10 mouse cellular contexts compared by ENCODE assay signal in the genomic region with DNA sequence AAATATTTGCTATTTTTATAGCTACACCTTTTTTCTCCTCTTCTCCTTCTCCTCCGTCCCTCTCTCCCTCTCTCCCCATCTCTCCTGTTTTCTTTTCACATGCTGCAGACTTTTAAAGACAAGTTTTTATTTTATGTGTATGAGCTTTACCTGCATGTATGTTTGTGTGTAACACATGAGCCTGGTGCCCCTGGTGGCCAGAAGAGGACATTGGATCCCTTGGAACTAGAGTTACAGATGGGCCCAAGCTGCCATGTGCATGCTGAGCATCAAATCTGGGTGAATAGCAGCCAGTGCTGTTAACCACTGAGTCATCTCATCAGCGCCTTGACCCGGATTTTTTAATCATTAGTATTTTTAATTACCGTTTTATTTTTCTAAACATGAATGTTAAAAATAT. TPM values are rescaled to one million over a fixed set of nuclear protein-coding genes. Genes with fewer than 3 reads are reported as not detected.
A peak's percentile ranks its signal among the peaks of the same experiment; 100 is the strongest.
DNase-seq lines count a peak whose midpoint lies in the region; ATAC-seq and TF ChIP-seq lines count a peak whose summit lies in the region.
"Had no signal": no experiment of that assay in that cellular context is flagged by ENCODE, and none has a peak within 500 bp of the region (broad histone marks: within the 10 kb centered on the region; RNA-seq: fewer than 3 reads in every experiment).

No protein-coding gene starts in this region.

- no peaks in the 10 kb centered on the region for H3K27me3 ChIP-seq in testis, adult 2 months (ENCODE audit: control insufficient read depth, insufficient read depth, low read length)
- H3K27me3 ChIP-seq: hindbrain, embryonic 15.5 days; stomach, embryonic 15.5 days had no signal

- peak; percentile 80 for ATAC-seq in inflammation-experienced regulatory T-cells, adult 6 months
- ATAC-seq in granulocyte monocyte progenitor cell, adult 5-6 weeks (replicated peaks; ENCODE audit: poor library complexity, severe bottlenecking) = no peak

- no peak overlapping the region for H3K4me3 ChIP-seq in gastrocnemius, adult 2 months
- H3K4me3 ChIP-seq in testis, adult 2 months (ENCODE audit: control insufficient read depth, low read depth, low read length) = no peak overlapping the region
- H3K4me3 ChIP-seq: hindbrain, embryonic 15.5 days; stomach, embryonic 15.5 days had no signal

- peak; percentile 46 for TF ChIP-seq CTCF in gastrocnemius, adult 2 months (IDR thresholded peaks at IDR 0.05)
- peak; percentile 22; the same call in 1 of the 2 replicates for TF ChIP-seq CTCF in testis, adult 2 months (IDR thresholded peaks at IDR 0.05; ENCODE audit: control insufficient read depth, insufficient read depth, insufficient replicate concordance, low read depth, low read length)

- no peaks in the 10 kb centered on the region for H3K36me3 ChIP-seq in testis, adult 2 months (ENCODE audit: control insufficient read depth, insufficient read depth, low read length)
- H3K36me3 ChIP-seq: hindbrain, embryonic 15.5 days; stomach, embryonic 15.5 days had no signal

- H3K4me1 ChIP-seq in testis, adult 2 months (ENCODE audit: control insufficient read depth, insufficient read depth, low read length) = no peaks in the 10 kb centered on the region; the same call in 1 of the 2 replicates

- no peak for DNase-seq in gastrocnemius, adult 2 months
- no peak for DNase-seq in gastrocnemius, postnatal 14 days
- no peak for DNase-seq in testis, postnatal 14 days (ENCODE audit: low spot score)
- DNase-seq in thymus, postnatal 14 days = peak; percentile 70
- no peak for DNase-seq in urinary bladder, postnatal 10 days (ENCODE audit: low spot score)

- no peak overlapping the region for H3K27ac ChIP-seq in gastrocnemius, adult 2 months
- H3K27ac ChIP-seq in testis, adult 2 months (ENCODE audit: control insufficient read depth, insufficient read depth, low read depth, low read length) = no peak overlapping the region
- H3K27ac ChIP-seq: hindbrain, embryonic 15.5 days; stomach, embryonic 15.5 days had no signal

- no peak for TF ChIP-seq POLR2A in testis, adult 2 months (IDR thresholded peaks at IDR 0.05; ENCODE audit: control insufficient read depth, low read depth, low read length)

- intact Hi-C loops in gastrocnemius, adult 2 months (cut with DNase I) = loop anchor here (10.0 kb wide), 1 partner anchor 281 kb away; no protein-coding TSS in a partner anchor
- intact Hi-C loops in gastrocnemius, postnatal 14 days (cut with DNase I; ENCODE audit: low total_unique reads) = no loop called here

RNA-seq across cellular contexts. Expression of a gene that starts 42.9 kb away (rescaled TPM):
- not detected for total RNA-seq in gastrocnemius, adult 2 months (2021)
- total RNA-seq in gastrocnemius, postnatal 14 days (2021) = not detected
- polyA plus RNA-seq in testis, adult 2 months (2012; rRNA removed) = 34.7 and 41.3 TPM in 2 replicates
- 1 to 10 TPM; 2.9 to 4.2 (median 4.1) TPM for polyA plus RNA-seq in inflammation-experienced regulatory T-cells, adult 6 months (2017; shearing (Covaris generic))
- total RNA-seq in granulocyte monocyte progenitor cell, adult 5-6 weeks (2014; fragmentation: Nextera tagmentation) = not detected in 2 replicates
- 0.05 and 1.2 TPM in 2 replicates for total RNA-seq in granulocyte monocyte progenitor cell, adult 5-6 weeks (2017)
